Mouse (Mus musculus): Measurements from ENCODE around the gene Hes5. TPM values are rescaled to one million over a fixed set of nuclear protein-coding genes. Genes with fewer than 3 reads are reported as not detected.
A peak's percentile ranks its signal among the peaks of the same experiment; 100 is the strongest.

The Hes5 gene
- total RNA-seq, 2 experiments from 2014 or later = not detected

GRCm38 (mm10) chr4:155005278-155005677 lies 44.6 kb downstream of the Hes5 start:
- intact Hi-C loops (cut with DNase I) = no loop called here

GRCm38 (mm10) chr4:155006296-155006695 lies 45.6 kb downstream of the Hes5 start:
- DNase-seq = no peak
- intact Hi-C loops (cut with DNase I) = no loop called here

More at GRCm38 (mm10) chr4:155005278-155005677, 44.6 kb downstream of the Hes5 start:
- DNase-seq = no peak

GRCm38 (mm10) chr4:155007641-155008040 lies 46.9 kb downstream of the Hes5 start:
- intact Hi-C loops (cut with DNase I) = no loop called here
- DNase-seq = no peak

GRCm38 (mm10) chr4:155008075-155008474 lies 47.4 kb downstream of the Hes5 start:
- DNase-seq = no peak
- intact Hi-C loops (cut with DNase I) = no loop called here

GRCm38 (mm10) chr4:155009216-155009615 lies 48.5 kb downstream of the Hes5 start:
- intact Hi-C loops (cut with DNase I) = no loop called here
- DNase-seq = no peak

- peak; percentile 5 to 22 for DNase-seq
- intact Hi-C loops (cut with DNase I) = no loop called here
Observed at GRCm38 (mm10) chr4:155010870-155011269, 50.1 kb downstream of the Hes5 start.

- intact Hi-C loops (cut with DNase I) = no loop called here
- DNase-seq = no peak
Observed at GRCm38 (mm10) chr4:155011312-155012025, 50.7 kb downstream of the Hes5 start.

Other genes with a start within 250 kb of the Hes5 start
- under 1 TPM; 0.10 to 0.17 TPM for gene Ttc34, start 123.5 kb upstream of the Hes5 start, total RNA-seq (2021)
- under 1 TPM in 1 of 2 experiments, not detected in 1; 0.20 TPM for gene Mmel1, start 91.3 kb upstream of the Hes5 start, total RNA-seq (2021)
- 10 to 100 TPM; 44.7 to 51.3 TPM for gene Fam213b, start 61.8 kb upstream of the Hes5 start, total RNA-seq (2021)
- gene Tnfrsf14, start 32.4 kb upstream of the Hes5 start, total RNA-seq (2021) = 1 to 10 TPM; 4.1 to 5.6 TPM
- 10 to 100 TPM; 38.3 to 41.0 TPM for gene Pank4, start 3.2 kb downstream of the Hes5 start, total RNA-seq (2021)
- under 1 TPM in 1 of 2 experiments, not detected in 1; 0.17 TPM for gene Plch2, start 95.9 kb downstream of the Hes5 start, total RNA-seq (2021)
- gene Pex10, start 106.1 kb downstream of the Hes5 start, total RNA-seq (2021) = 10 to 100 TPM; 18.3 to 19.6 TPM
- 10 to 100 TPM; 66.6 to 67.8 TPM for gene Rer1, start 125.5 kb downstream of the Hes5 start, total RNA-seq (2021)
- gene Morn1, start 125.7 kb downstream of the Hes5 start, total RNA-seq (2021) = 1 to 10 TPM; 1.4 to 3.8 TPM